Mouse (Mus musculus): ENCODE results near the gene Gpr65.

The Gpr65 gene

GRCm38 (mm10) chr12:98282776-98283486 is 14.5 kb downstream of the Gpr65 start:
- DNase-seq (ENCODE audit: low read depth, low spot score) = no peak

- DNase-seq (ENCODE audit: low read depth, low spot score) = no peak
Observed at GRCm38 (mm10) chr12:98283487-98283860, 15.0 kb downstream of the Gpr65 start.

GRCm38 (mm10) chr12:98284477-98284876 is 16.0 kb downstream of the Gpr65 start:
- DNase-seq (ENCODE audit: low read depth, low spot score) = no peak

- no peak for DNase-seq (ENCODE audit: low read depth, low spot score)
Observed at GRCm38 (mm10) chr12:98290475-98290874, 22.0 kb downstream of the Gpr65 start.

GRCm38 (mm10) chr12:98292278-98292677 is 23.8 kb downstream of the Gpr65 start:
- no peak for DNase-seq (ENCODE audit: low read depth, low spot score)

- no peak for DNase-seq (ENCODE audit: low read depth, low spot score)
Observed at GRCm38 (mm10) chr12:98294241-98294640, 25.8 kb downstream of the Gpr65 start.

GRCm38 (mm10) chr12:98301980-98302379 is 33.5 kb downstream of the Gpr65 start:
- no peak for DNase-seq (ENCODE audit: low read depth, low spot score)

- peak; percentile 16 for DNase-seq (ENCODE audit: low read depth, low spot score)
Observed at GRCm38 (mm10) chr12:98303013-98303412, 34.6 kb downstream of the Gpr65 start.

GRCm38 (mm10) chr12:98307179-98307915 is 38.9 kb downstream of the Gpr65 start:
- no peak for DNase-seq (ENCODE audit: low read depth, low spot score)

- DNase-seq (ENCODE audit: low read depth, low spot score) = no peak
Observed at GRCm38 (mm10) chr12:98311376-98312083, 43.1 kb downstream of the Gpr65 start.

- DNase-seq (ENCODE audit: low read depth, low spot score) = no peak
Observed at GRCm38 (mm10) chr12:98315924-98316323, 47.5 kb downstream of the Gpr65 start.

- no peak for DNase-seq (ENCODE audit: low read depth, low spot score)
Observed at GRCm38 (mm10) chr12:98317718-98318340, 49.4 kb downstream of the Gpr65 start.

GRCm38 (mm10) chr12:98322426-98322825 is 54.0 kb downstream of the Gpr65 start:
- no peak for DNase-seq (ENCODE audit: low read depth, low spot score)

- DNase-seq (ENCODE audit: low read depth, low spot score) = peak; percentile 50
Observed at GRCm38 (mm10) chr12:98324170-98324569, 55.7 kb downstream of the Gpr65 start.

All from ES-CJ7 (cell line).